Mouse (Mus musculus) hindbrain, embryonic 16.5 days (tissue): ENCODE data around the gene Pfdn4. TPM values are rescaled to one million over a fixed set of nuclear protein-coding genes. Genes with fewer than 3 reads are reported as not detected.

Experiments used
- ATAC-seq: fragments of 200-750 bp; cut with Nextera tagmentation; 2 replicates; pipeline ENCODE4 v1.8.0; 2017; ENCODE audit warnings: moderate TSS enrichment, moderate library complexity
- H3K27ac ChIP-seq: fragments of 300-500 bp; sonication (generic); 2 replicates; pipeline ENCODE4 v1.5.1; 2014; ENCODE audit warnings: low read depth, mild to moderate bottlenecking, control low read depth, low read length, moderate library complexity
- H3K27me3 ChIP-seq: fragments of 300-500 bp; sonication (generic); replicated peaks from 2 replicates; pipeline ENCODE4 v1.6.1; 2014; ENCODE audit warnings: low read length; ENCODE audit not compliant: control insufficient read depth, insufficient read depth
- H3K36me3 ChIP-seq: fragments of 300-500 bp; sonication (generic); 2 replicates; pipeline ENCODE4 v1.6.1; 2014; ENCODE audit warnings: mild to moderate bottlenecking, low read length, moderate library complexity, mixed read lengths; ENCODE audit not compliant: control insufficient read depth, insufficient read depth
- H3K4me1 ChIP-seq: fragments of 300-500 bp; sonication (generic); 2 replicates; pipeline ENCODE4 v1.6.1; 2014; ENCODE audit warnings: low read depth, low read length; ENCODE audit not compliant: control insufficient read depth, insufficient read depth
- H3K4me2 ChIP-seq: fragments of 300-500 bp; sonication (generic); 2 replicates; pipeline ENCODE4 v1.6.1; 2014; ENCODE audit warnings: mild to moderate bottlenecking, low read length, control low read depth, moderate library complexity
- H3K4me3 ChIP-seq: fragments of 300-500 bp; sonication (generic); 2 replicates; pipeline ENCODE4 v1.5.1; 2014; ENCODE audit warnings: mild to moderate bottlenecking, low read length, control low read depth, moderate library complexity
- H3K9ac ChIP-seq: fragments of 300-500 bp; sonication (generic); 2 replicates; pipeline ENCODE4 v1.6.1; 2014; ENCODE audit warnings: low read depth, mild to moderate bottlenecking, control low read depth, low read length, moderate library complexity
- H3K9me3 ChIP-seq: fragments of 300-500 bp; sonication (generic); 2 replicates; pipeline ENCODE4 v1.6.1; 2014; ENCODE audit warnings: mild to moderate bottlenecking, low read length, moderate library complexity; ENCODE audit not compliant: control insufficient read depth
- WGBS: fragments of 180-500 bp; shearing (Covaris S2); extraction: QIAGEN DNeasy Blood & Tissue Kit; methylation state at CpG from one replicate; pipeline ENCODE4 v1.1.7; 2014; 5-methylcytosine and 5-hydroxymethylcytosine counted together
- polyA plus RNA-seq: library from polyadenylated mRNA; unstranded; fragments of >200 nt; fragmentation: Nextera tagmentation; extraction: Ambion mirVana; gene quantifications from 2 replicates; pipeline ENCODE4 v1.2.1, GENCODE M21; 2015

Gene Pfdn4
- polyA plus RNA-seq, 1 experiment from 2014 or later, result 124 TPM

DNA sequence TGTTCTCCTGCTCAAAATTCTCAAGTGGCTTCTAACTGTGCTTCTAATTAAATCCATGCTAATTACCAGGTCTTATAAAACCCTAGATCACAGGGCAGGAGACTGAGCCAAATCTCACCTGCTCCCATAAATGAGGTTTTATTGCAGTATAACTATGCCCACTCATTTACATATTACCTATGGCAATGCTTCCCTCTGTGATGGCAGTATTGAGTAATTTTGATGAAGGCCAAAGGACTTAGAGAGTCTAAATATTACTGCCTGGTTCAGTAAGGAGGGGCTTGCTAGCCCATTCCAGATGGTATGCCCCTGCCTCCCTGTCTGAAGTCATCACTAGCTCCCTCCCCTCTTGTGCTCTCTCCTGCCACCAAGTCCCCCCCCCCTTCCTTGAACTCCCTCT lies 39.6 kb downstream of the Pfdn4 start:
- ATAC-seq, result peak; percentile 73; the same call in 1 of the 2 replicates
- Histone ChIP-seq H3K4me2 (no peak overlapping the region), H3K4me1 (no peaks in the 10 kb centered on the region), H3K9me3 (no peaks in the 10 kb centered on the region), H3K9ac (no peak overlapping the region), H3K27ac (no peak overlapping the region), H3K36me3 (no peaks in the 10 kb centered on the region), H3K4me3 (no peak overlapping the region), H3K27me3 (no peaks in the 10 kb centered on the region)

DNA sequence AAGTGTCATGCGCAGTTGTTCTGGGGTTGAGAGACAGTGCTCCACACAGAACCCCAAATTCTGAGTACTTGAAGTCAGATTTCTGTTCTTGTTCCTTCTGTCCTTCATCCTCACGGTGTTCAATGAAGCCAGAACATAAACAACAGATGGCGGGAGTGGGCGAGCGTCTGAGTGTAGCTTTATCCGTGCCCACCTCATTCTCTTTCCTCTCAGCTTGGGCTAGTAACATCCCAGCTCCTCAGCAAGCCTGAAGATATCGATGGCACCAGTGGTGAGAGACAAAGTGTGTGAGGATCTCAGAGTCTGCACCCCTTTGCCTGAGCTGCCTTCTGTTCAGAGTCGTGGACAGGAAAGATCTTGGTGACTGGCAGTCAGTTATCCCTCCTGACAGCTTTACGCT lies 43.0 kb downstream of the Pfdn4 start:
- Histone ChIP-seq H3K9ac (no peak overlapping the region), H3K4me3 (no peak overlapping the region), H3K4me2 (no peak overlapping the region), H3K27ac (no peak overlapping the region), H3K27me3 (no peaks in the 10 kb centered on the region), H3K4me1 (no peaks in the 10 kb centered on the region), H3K36me3 (no peaks in the 10 kb centered on the region), H3K9me3 (no peaks in the 10 kb centered on the region)
- 78% methylated on average over 9 of the region's 9 CpGs for WGBS
- no peak for ATAC-seq

DNA sequence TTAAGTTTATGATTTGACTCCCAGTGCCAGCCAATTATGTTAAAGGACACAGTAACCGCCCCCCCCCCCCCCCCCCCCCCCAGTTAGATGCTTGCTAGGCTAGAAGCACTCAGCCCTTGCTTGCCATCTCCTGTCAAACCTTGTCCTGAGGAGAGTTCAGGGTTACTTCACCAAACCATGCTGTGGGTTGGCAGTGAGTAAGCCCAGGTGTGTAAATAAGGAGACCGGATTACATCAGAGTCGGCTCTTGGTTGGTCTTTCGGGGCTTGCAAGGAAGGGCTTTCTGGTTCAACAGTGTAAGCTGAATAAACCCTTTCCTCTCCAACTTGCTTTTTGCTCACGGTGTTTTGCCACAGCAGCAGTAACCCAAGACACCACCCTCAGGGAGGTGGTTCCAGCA lies 47.4 kb downstream of the Pfdn4 start:
- H3K27ac ChIP-seq, result no peak overlapping the region
- WGBS, result 81% methylated on average over 5 of the region's 5 CpGs
- H3K4me2 ChIP-seq, result no peak overlapping the region
- no peaks in the 10 kb centered on the region for H3K36me3 ChIP-seq
- ATAC-seq, result no peak
- no peak overlapping the region for H3K4me3 ChIP-seq
- H3K9me3 ChIP-seq, result no peaks in the 10 kb centered on the region
- H3K9ac ChIP-seq, result no peak overlapping the region
- H3K27me3 ChIP-seq, result no peaks in the 10 kb centered on the region
- H3K4me1 ChIP-seq, result no peaks in the 10 kb centered on the region

DNA sequence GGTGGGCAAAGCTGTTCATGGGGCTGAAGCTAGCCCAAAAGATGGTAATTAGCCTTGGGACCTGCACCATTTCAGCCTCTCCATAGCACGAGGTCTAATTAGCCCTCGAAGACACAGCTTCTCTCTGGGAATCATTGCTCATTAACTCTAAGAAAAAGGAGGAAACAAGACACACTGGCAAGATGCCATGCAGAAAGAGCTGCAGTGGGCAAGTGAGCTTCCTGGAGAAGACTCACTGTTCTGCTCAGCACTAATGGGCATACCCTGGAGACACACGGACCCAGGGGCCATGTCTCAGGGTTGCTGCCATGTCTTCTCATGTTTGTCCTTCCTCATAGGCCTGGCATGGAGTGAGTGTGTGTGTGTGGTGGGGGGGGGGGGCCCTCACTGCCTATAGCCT lies 47.9 kb downstream of the Pfdn4 start:
- Histone ChIP-seq H3K36me3 (no peaks in the 10 kb centered on the region), H3K9me3 (no peaks in the 10 kb centered on the region), H3K27me3 (no peaks in the 10 kb centered on the region), H3K4me2 (no peak overlapping the region), H3K9ac (no peak overlapping the region), H3K4me1 (no peaks in the 10 kb centered on the region), H3K4me3 (no peak overlapping the region), H3K27ac (no peak overlapping the region)
- ATAC-seq, result no peak
- WGBS, result 59% methylated on average over 3 of the region's 3 CpGs

DNA sequence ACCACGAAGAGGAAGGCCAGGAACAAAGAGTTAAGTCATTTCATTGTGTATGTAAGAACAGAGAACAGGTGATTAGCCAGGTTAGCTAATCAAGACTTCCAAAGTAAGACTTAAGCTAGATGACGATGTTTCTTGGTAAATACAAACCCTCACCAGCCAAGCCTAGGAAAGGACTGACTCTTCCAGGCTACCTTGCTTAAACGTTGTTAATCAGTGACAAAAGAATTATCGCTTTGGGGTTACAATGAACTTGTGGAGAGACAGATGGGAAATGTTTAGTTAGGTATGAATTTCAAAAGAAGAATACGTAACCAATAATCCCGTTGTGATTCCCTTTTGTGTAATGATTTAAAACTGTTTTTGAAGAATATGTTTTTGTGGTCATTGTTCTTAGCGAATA lies 48.7 kb downstream of the Pfdn4 start:
- 86% methylated on average over 7 of the region's 7 CpGs for WGBS
- H3K36me3 ChIP-seq, result no peaks in the 10 kb centered on the region
- no peak overlapping the region for H3K27ac ChIP-seq
- H3K4me1 ChIP-seq, result no peaks in the 10 kb centered on the region
- ATAC-seq, result no peak
- H3K9ac ChIP-seq, result no peak overlapping the region
- H3K9me3 ChIP-seq, result no peaks in the 10 kb centered on the region
- H3K4me3 ChIP-seq, result no peak overlapping the region
- H3K4me2 ChIP-seq, result no peak overlapping the region
- no peaks in the 10 kb centered on the region for H3K27me3 ChIP-seq

DNA sequence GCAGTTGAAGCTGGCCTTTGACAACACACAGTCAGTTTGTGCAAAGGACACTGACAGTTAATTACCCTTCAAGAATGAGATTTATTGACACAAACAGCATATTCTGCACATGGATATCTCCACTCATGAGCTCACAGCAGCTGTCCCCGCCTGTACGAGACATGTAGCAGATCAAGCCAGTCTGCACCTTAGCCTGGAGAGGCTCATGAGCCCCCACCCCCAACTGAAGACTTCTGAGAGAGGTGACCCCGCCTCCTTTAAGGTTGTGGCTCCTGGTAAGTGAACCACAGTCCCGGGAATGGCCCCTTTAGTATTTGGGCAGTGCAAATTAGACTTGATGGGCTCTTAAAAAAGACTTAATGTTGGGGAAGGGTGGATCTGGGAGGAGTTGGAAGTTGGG lies 49.5 kb downstream of the Pfdn4 start:
- H3K9ac ChIP-seq, result no peak overlapping the region
- H3K27me3 ChIP-seq, result no peaks in the 10 kb centered on the region
- 64% methylated on average over 4 of the region's 4 CpGs for WGBS
- H3K4me1 ChIP-seq, result no peaks in the 10 kb centered on the region
- H3K36me3 ChIP-seq, result no peaks in the 10 kb centered on the region
- H3K4me2 ChIP-seq, result no peak overlapping the region
- no peaks in the 10 kb centered on the region for H3K9me3 ChIP-seq
- no peak for ATAC-seq
- no peak overlapping the region for H3K4me3 ChIP-seq
- H3K27ac ChIP-seq, result no peak overlapping the region

DNA sequence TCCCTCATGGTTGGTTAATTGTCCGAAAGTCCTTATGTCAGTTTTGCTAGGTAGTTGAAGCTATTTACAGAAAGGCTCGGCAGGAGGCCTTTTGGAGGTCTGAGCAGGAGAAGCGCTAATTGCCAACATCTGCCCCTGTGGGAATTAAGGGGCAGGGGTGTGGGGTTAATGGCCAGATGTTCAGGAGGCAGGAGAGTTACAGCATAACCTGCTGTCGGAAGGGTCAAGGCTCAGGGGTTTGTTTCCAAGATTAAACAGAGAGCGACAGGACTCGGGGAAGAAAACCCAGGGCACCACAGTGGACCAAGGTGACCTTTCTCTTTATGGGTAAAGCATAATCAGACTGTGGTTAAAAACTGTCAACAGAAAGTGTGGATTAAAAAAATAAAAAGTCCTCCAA lies 51.3 kb downstream of the Pfdn4 start:
- no peaks in the 10 kb centered on the region for H3K9me3 ChIP-seq
- H3K27ac ChIP-seq, result no peak overlapping the region
- H3K27me3 ChIP-seq, result no peaks in the 10 kb centered on the region
- H3K4me1 ChIP-seq, result no peaks in the 10 kb centered on the region
- whole genome bisulfite sequencing, result 26% methylated on average over 6 of the region's 6 CpGs
- H3K9ac ChIP-seq, result no peak overlapping the region
- no peaks in the 10 kb centered on the region for H3K36me3 ChIP-seq
- H3K4me2 ChIP-seq, result no peak overlapping the region
- no peak overlapping the region for H3K4me3 ChIP-seq
- ATAC-seq, result no peak

DNA sequence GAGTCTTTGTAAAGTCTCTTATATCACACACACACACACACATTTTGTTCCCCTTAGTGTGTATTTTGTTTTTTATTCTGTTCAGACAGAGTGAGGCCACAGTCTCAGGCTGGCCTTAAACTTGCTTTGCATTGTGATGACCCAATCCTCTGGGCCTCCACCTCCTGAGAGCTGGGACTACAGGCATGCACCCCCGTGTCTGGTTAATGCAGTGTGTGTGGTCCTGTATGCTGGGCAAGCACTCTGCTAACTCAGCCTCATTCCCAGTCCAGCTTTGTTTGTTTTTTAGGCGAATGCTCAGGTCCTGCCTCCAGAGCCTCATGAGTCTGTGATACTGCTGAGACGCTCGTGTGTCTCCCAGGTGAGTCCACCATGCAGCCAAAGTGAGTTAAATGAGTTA lies 51.8 kb downstream of the Pfdn4 start:
- ATAC-seq, result no peak
- Histone ChIP-seq H3K36me3 (no peaks in the 10 kb centered on the region), H3K9ac (no peak overlapping the region), H3K4me2 (no peak overlapping the region), H3K4me3 (no peak overlapping the region), H3K27me3 (no peaks in the 10 kb centered on the region), H3K27ac (no peak overlapping the region), H3K9me3 (no peaks in the 10 kb centered on the region), H3K4me1 (no peaks in the 10 kb centered on the region)
- 39% methylated on average over 4 of the region's 4 CpGs for WGBS

DNA sequence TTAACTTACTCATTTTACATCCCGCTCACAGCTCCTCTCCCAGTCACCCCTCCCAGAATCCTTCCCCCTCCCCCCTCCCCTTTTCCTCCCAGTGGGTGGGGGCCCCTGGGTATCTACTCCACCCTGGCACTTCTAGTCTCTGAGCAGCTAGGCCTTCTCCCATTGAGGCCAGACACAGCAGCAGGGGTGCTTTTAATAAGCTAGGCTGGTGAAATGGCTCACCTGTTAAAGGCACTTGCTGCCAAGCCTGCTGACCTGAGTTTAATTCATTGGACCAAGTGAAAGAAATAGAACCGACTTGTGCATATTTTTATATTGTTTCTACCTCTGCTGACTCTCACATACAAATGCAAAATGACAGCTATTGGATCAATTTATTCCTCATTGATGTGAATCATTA lies 52.9 kb downstream of the Pfdn4 start:
- WGBS, result 68% methylated on average over 2 of the region's 2 CpGs
- Histone ChIP-seq H3K9ac (no peak overlapping the region), H3K4me1 (no peaks in the 10 kb centered on the region), H3K4me2 (no peak overlapping the region), H3K9me3 (no peaks in the 10 kb centered on the region), H3K4me3 (no peak overlapping the region), H3K36me3 (no peaks in the 10 kb centered on the region), H3K27me3 (no peaks in the 10 kb centered on the region), H3K27ac (no peak overlapping the region)
- ATAC-seq, result no peak

DNA sequence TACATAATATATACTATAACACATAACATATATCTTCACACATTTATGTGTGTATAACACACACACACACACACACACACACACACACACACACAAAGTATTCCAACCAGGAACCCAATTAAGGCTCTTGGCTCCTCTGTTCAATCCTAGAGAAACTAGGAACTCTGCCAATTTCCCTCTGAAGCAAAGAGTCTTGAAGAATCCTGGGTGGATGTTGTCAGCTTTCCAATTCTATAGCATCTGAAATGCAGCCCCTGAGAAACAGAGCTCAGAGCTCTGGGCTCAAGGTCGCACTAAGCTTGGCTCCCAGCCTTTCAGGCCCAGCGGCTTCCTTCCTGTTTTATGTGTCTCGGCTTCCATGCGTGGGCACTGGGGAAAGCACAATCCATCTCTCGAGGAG lies 54.0 kb downstream of the Pfdn4 start:
- no peak overlapping the region for H3K4me3 ChIP-seq
- H3K4me1 ChIP-seq, result no peaks in the 10 kb centered on the region
- H3K27me3 ChIP-seq, result no peaks in the 10 kb centered on the region
- no peak overlapping the region for H3K9ac ChIP-seq
- H3K27ac ChIP-seq, result no peak overlapping the region
- no peaks in the 10 kb centered on the region for H3K36me3 ChIP-seq
- H3K9me3 ChIP-seq, result no peaks in the 10 kb centered on the region
- H3K4me2 ChIP-seq, result no peak overlapping the region
- 20% methylated on average over 5 of the region's 5 CpGs for WGBS
- peak; percentile 79 for ATAC-seq
